Mouse (Mus musculus): ENCODE results near the gene Neurod1. TPM values are rescaled to one million over a fixed set of nuclear protein-coding genes. Genes with fewer than 3 reads are reported as not detected.

Gene Neurod1
- polyA plus RNA-seq, 1 experiment from 2014 or later = 25.3 TPM

- H3K9me3 ChIP-seq (replicated peaks) = no peaks in the 10 kb centered on the region
- ATAC-seq (ENCODE audit: low FRiP score) = no peak
- no peak overlapping the region for H3K27ac ChIP-seq
- 2% methylated on average over 6 of the region's 6 CpGs for WGBS
- no peaks in the 10 kb centered on the region for H3K27me3 ChIP-seq
- H3K9ac ChIP-seq = no peak overlapping the region
- H3K4me3 ChIP-seq = no peak overlapping the region
- no peaks in the 10 kb centered on the region for H3K36me3 ChIP-seq
- no peak overlapping the region for H3K4me2 ChIP-seq (replicated peaks)
- H3K4me1 ChIP-seq = peaks cover 14% of the 10 kb centered on the region
Measured at GRCm38 (mm10) chr2:79429650-79430049, 26.9 kb downstream of the Neurod1 start.

- no peak overlapping the region for H3K27ac ChIP-seq
- no peaks in the 10 kb centered on the region for H3K36me3 ChIP-seq
- peak overlapping the region; percentile 93 for H3K4me2 ChIP-seq (replicated peaks)
- peaks cover 14% of the 10 kb centered on the region for H3K4me1 ChIP-seq
- H3K4me3 ChIP-seq = peak overlapping the region; percentile 43
- no peaks in the 10 kb centered on the region for H3K9me3 ChIP-seq (replicated peaks)
- no peaks in the 10 kb centered on the region for H3K27me3 ChIP-seq
- H3K9ac ChIP-seq = peak overlapping the region; percentile 41; the same call in 1 of the 2 replicates
- peak; percentile 54; the same call in 1 of the 2 replicates for ATAC-seq (ENCODE audit: low FRiP score)
- WGBS = 7% methylated on average over 7 of the region's 7 CpGs
Measured at GRCm38 (mm10) chr2:79429108-79429507, 27.4 kb downstream of the Neurod1 start.

GRCm38 (mm10) chr2:79428569-79429104 lies 27.9 kb downstream of the Neurod1 start:
- WGBS = under 1% methylated on average over 35 of the region's 35 CpGs
- peak overlapping the region; percentile 41; the same call in 1 of the 2 replicates for H3K9ac ChIP-seq
- H3K9me3 ChIP-seq (replicated peaks) = no peaks in the 10 kb centered on the region
- H3K4me2 ChIP-seq (replicated peaks) = peak overlapping the region; percentile 93
- peak; percentile 81 for ATAC-seq (ENCODE audit: low FRiP score)
- H3K4me3 ChIP-seq = peak overlapping the region; percentile 43
- no peaks in the 10 kb centered on the region for H3K36me3 ChIP-seq
- no peaks in the 10 kb centered on the region for H3K27me3 ChIP-seq
- H3K4me1 ChIP-seq = peaks cover 14% of the 10 kb centered on the region
- no peak overlapping the region for H3K27ac ChIP-seq

- WGBS = 24% methylated on average over 6 of the region's 6 CpGs
- no peaks in the 10 kb centered on the region for H3K27me3 ChIP-seq
- no peaks in the 10 kb centered on the region for H3K36me3 ChIP-seq
- no peaks in the 10 kb centered on the region for H3K9me3 ChIP-seq (replicated peaks)
- no peak for ATAC-seq (ENCODE audit: low FRiP score)
- H3K4me2 ChIP-seq (replicated peaks) = peak overlapping the region; percentile 93
- H3K9ac ChIP-seq = no peak overlapping the region
- no peak overlapping the region for H3K4me3 ChIP-seq
- no peak overlapping the region for H3K27ac ChIP-seq
- peaks cover 14% of the 10 kb centered on the region for H3K4me1 ChIP-seq
Measured at GRCm38 (mm10) chr2:79428022-79428421, 28.5 kb downstream of the Neurod1 start.

- Histone ChIP-seq H3K36me3 (no peaks in the 10 kb centered on the region), H3K4me2 (replicated peaks) (no peak overlapping the region), H3K9ac (no peak overlapping the region), H3K4me3 (no peak overlapping the region), H3K4me1 (0 out of 2 replicates have a peak, but pooled peaks cover 3% of the 10 kb centered on the region), H3K27ac (no peak overlapping the region), H3K27me3 (no peaks in the 10 kb centered on the region), H3K9me3 (replicated peaks) (no peaks in the 10 kb centered on the region)
- ATAC-seq (ENCODE audit: low FRiP score) = 0 out of 2 replicates have a peak, but pooled peaks have one; percentile 35
- 33% methylated on average over 6 of the region's 6 CpGs for WGBS
Measured at GRCm38 (mm10) chr2:79421696-79422095, 34.9 kb downstream of the Neurod1 start.

- no peak for ATAC-seq (ENCODE audit: low FRiP score)
- no peak overlapping the region for H3K4me2 ChIP-seq (replicated peaks)
- H3K27ac ChIP-seq = no peak overlapping the region
- no peaks in the 10 kb centered on the region for H3K9me3 ChIP-seq (replicated peaks)
- H3K36me3 ChIP-seq = no peaks in the 10 kb centered on the region
- H3K27me3 ChIP-seq = no peaks in the 10 kb centered on the region
- H3K4me1 ChIP-seq = no peaks in the 10 kb centered on the region
- no peak overlapping the region for H3K9ac ChIP-seq
- H3K4me3 ChIP-seq = no peak overlapping the region
- 75% methylated on average over 7 of the region's 7 CpGs for WGBS
Measured at GRCm38 (mm10) chr2:79414505-79414904, 42.0 kb downstream of the Neurod1 start.

- Histone ChIP-seq H3K27me3 (no peaks in the 10 kb centered on the region), H3K4me2 (replicated peaks) (no peak overlapping the region), H3K4me3 (no peak overlapping the region), H3K9me3 (replicated peaks) (no peaks in the 10 kb centered on the region), H3K36me3 (no peaks in the 10 kb centered on the region), H3K27ac (no peak overlapping the region), H3K4me1 (no peaks in the 10 kb centered on the region), H3K9ac (no peak overlapping the region)
- no peak for ATAC-seq (ENCODE audit: low FRiP score)
- whole genome bisulfite sequencing = 86% methylated on average over 3 of the region's 3 CpGs
Measured at GRCm38 (mm10) chr2:79410903-79411255, 45.7 kb downstream of the Neurod1 start.

- no peak for ATAC-seq (ENCODE audit: low FRiP score)
- no peak overlapping the region for H3K9ac ChIP-seq
- 71% methylated on average over 15 of the region's 15 CpGs for WGBS
- no peak overlapping the region for H3K27ac ChIP-seq
- H3K4me2 ChIP-seq (replicated peaks) = no peak overlapping the region
- no peaks in the 10 kb centered on the region for H3K4me1 ChIP-seq
- no peak overlapping the region for H3K4me3 ChIP-seq
- no peaks in the 10 kb centered on the region for H3K9me3 ChIP-seq (replicated peaks)
- H3K36me3 ChIP-seq = no peaks in the 10 kb centered on the region
- no peaks in the 10 kb centered on the region for H3K27me3 ChIP-seq
Measured at GRCm38 (mm10) chr2:79410247-79410902, 46.2 kb downstream of the Neurod1 start.

- WGBS = 71% methylated on average over 5 of the region's 5 CpGs
- Histone ChIP-seq H3K27ac (no peak overlapping the region), H3K4me3 (no peak overlapping the region), H3K9me3 (replicated peaks) (no peaks in the 10 kb centered on the region), H3K27me3 (no peaks in the 10 kb centered on the region), H3K36me3 (no peaks in the 10 kb centered on the region), H3K4me1 (no peaks in the 10 kb centered on the region), H3K9ac (no peak overlapping the region), H3K4me2 (replicated peaks) (no peak overlapping the region)
- no peak for ATAC-seq (ENCODE audit: low FRiP score)
Measured at GRCm38 (mm10) chr2:79405661-79406405, 50.7 kb downstream of the Neurod1 start.

Other genes starting within 250 kb of the Neurod1 start
- 5.4 and 7.2 TPM in 2 replicates for gene Itga4, start 201.3 kb downstream of the Neurod1 start, polyA plus RNA-seq (2016; fragmentation: Nextera tagmentation; extraction: Ambion mirVana)
- gene Cerkl, start within 50 bp of the Neurod1 start, polyA plus RNA-seq (2016; fragmentation: Nextera tagmentation; extraction: Ambion mirVana) = 3.6 and 4.1 TPM in 2 replicates
- gene Itprid2, start 178.6 kb upstream of the Neurod1 start, polyA plus RNA-seq (2016; fragmentation: Nextera tagmentation; extraction: Ambion mirVana) = 7.4 and 8.1 TPM in 2 replicates

Data from hindbrain, embryonic 12.5 days (tissue).